Mouse (Mus musculus): ENCODE data around the gene Ntsr1.

Gene Ntsr1

DNA sequence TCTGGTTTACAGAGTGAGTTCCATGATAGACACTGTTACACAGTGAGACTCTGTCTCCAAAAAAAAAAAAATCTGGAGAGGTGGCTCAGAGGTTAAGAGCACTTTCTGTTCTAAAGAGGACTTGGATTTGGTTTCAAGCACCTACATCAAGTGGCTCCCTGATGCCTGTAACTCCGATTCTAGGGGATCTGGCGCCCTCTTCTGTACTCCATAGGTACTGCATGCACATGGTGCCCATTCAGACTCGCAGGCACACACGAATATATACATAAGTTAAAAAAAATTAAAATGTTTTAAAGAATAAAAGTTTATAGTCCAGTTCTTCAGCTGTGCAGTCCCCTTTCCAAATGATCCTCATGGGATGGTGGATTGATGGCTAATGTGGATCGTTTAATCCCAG lies 60.5 kb downstream of the Ntsr1 start:
- peak; percentile 55 for DNase-seq (ENCODE audit: low read depth, low spot score)

DNA sequence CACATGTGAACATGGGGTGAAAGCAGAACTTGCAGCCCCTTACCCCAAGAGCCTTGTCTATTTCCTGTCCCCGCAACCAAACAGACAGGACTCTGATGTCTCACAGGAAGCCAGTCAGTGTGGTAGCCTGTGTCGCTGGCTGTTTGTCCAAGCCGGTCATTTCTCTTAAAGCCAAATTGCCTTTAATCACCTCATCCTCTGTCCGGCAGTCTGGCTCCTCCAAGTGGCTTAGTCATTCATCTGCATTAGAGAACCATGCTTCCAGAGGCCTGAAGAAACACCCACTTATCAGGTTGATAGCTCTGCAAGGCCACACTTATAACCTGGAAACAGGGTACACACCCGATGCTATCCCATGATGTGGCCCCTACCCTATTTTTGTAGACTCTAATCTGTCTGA lies 62.4 kb downstream of the Ntsr1 start:
- no peak for DNase-seq (ENCODE audit: low read depth, low spot score)

DNA sequence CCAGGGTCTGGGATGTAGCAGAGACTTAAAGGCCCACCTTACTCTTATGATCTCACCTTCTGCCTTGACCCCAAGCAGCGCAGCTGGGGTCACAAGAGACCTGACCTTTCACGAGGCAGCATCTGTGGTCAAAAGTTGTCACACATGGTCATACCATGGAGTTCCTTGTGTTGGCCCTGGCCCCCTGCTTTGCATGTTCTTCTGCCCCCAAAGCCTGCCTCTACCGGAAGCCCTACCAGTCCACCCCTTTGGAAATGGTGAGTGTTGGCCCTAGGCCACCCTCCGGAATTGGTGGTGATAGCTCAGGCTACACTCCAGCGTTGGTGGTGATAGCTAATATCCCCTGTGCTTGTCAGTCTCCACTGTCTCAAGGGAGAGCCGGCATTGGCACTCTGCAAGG lies 63.5 kb downstream of the Ntsr1 start:
- DNase-seq (ENCODE audit: low read depth, low spot score) = no peak

DNA sequence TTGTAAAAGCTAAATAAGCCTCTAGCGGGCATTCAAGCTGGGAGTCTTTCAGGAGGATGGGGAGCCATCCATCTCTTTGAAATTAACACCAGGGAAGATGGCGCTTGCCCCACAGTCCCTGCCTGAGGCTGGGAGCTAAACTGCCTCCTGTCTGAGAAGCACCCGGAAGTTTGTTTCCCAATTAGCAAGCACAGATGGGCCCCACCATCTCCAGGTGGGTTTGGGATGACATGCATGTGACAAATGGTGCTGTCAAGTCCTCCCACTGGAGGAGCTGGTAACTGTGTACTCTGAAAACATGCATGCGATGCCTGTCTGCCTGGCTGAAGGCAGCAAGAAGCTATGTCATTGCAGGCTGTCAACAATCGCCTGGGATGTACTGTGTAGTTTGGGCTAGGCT lies 64.1 kb downstream of the Ntsr1 start:
- DNase-seq (ENCODE audit: low read depth, low spot score) = no peak

DNA sequence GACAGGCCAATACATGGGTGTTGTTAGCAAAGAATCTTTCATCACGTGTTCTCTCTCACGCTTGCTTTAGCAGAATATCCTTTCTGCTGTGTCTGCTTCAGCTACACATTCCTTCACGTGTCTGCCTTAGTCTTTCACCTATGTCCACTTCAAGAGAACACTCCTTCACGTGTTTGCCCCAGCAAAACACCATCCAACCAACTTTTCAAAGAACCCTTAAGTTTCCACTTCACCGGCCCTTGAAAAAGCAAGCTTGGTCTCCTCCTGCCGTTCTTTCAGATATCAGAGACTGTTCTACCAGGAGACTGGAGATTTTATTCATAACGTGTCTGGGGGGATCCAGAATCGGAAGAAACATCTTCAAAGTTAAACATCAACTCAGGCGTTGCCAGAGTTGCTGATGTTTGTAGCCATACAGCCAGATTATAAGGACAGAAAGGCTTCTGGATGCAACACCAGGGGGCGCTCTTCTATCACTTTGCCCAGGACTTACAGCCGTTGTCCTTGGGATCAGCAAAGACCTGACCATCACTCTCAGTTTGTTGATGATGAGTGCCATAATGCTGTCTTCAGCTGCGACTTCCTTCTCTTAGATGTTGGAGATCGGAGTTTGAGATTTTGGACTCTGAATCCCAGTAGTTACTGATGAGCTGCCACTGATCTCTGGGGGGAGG lies 66.6 kb downstream of the Ntsr1 start:
- DNase-seq (ENCODE audit: low read depth, low spot score) = peak; percentile 79

DNA sequence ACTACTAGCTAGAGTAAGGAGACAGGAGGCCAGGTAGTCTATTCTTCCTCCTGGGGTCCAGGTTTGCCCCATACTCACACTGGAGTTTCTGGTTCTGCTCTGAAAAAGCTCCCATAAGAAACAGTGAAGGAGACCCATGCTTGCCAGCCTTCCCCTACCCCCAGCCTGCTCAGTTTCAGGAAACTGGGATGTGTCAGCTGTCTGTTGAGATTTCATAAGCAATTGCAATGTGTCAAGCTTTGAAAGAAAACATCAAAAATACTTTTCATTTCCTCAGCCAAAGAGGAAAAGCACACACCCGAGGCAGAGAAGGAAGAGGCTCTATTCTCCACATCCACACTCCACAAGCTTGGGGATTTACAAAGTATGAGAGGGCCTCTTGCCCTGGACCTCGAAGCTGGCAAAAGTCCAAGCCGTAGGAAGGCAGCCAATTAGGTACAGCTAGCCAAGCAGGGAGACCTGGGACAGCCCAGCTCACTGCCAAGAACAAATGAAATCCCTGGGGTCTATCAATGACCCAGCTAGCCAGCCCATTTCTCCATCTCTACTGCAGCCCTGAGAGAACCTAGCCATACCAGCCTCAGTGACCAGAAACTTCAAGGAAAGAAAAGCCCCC lies 69.4 kb downstream of the Ntsr1 start:
- no peak for DNase-seq (ENCODE audit: low read depth, low spot score)

DNA sequence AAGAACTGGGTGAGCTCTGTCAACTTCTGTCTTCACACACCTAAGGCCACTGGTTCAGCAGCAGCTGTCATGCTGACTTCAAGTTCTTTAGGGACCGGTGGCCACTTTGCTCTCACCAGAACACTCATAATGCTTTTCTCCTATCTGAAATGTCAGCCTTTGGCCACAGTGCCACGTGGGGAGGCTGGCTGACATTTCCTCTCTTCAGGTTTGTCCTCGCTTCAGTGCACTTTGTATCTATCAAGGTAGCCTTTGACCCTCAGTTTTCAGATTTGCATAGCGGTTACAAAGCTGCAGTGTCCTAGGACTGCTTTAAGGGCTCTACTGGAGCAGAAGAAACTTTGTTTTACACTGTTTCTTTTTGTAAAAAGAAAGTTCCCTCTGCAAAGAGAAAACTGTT lies 76.7 kb downstream of the Ntsr1 start:
- DNase-seq (ENCODE audit: low read depth, low spot score) = no peak

DNA sequence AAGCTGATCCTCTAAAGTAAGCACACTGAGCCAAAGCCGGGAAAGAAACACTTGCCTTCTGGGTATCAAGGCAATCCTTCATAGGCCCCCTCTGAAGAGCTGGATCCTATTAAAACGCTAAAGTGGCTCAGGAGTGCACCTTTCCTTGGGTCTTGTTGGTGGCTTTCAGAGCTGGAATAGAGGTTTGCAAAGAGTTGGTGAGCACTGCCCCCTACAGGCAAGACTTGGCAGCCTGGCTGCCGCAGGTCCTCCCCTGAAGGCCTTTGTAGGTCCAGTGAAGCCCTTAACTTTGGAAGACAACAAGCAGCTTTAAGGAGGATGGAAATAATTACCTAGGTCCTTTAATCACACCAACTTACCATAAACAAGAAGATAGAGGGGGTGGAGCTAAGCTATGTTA lies 78.9 kb downstream of the Ntsr1 start:
- peak; percentile 61 for DNase-seq (ENCODE audit: low read depth, low spot score)

DNA sequence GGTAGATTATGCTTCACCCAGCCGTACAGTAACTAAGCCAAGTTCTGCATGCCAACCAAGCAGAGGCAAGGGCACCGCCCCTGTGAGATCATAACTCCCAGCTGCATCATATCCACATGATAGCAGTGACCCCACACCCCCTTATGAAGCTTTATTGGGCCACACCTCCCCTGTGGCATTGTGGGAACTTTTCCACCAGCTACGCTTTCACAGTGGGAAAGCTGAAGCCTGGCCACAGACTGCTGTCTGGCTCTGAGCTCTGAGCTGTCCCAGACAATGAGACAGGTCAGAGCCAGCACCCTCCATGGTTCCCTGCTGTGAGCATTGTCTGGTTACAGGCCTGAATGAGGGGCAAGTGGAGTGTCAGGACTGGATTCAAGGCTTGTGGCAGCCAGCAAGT lies 81.2 kb downstream of the Ntsr1 start, which contains the start of gene Mrgbp:
Gene Mrgbp (plus strand): TSS at position 303 of the 400 bp plus-strand sequence.
- DNase-seq (ENCODE audit: low read depth, low spot score) = no peak

DNA sequence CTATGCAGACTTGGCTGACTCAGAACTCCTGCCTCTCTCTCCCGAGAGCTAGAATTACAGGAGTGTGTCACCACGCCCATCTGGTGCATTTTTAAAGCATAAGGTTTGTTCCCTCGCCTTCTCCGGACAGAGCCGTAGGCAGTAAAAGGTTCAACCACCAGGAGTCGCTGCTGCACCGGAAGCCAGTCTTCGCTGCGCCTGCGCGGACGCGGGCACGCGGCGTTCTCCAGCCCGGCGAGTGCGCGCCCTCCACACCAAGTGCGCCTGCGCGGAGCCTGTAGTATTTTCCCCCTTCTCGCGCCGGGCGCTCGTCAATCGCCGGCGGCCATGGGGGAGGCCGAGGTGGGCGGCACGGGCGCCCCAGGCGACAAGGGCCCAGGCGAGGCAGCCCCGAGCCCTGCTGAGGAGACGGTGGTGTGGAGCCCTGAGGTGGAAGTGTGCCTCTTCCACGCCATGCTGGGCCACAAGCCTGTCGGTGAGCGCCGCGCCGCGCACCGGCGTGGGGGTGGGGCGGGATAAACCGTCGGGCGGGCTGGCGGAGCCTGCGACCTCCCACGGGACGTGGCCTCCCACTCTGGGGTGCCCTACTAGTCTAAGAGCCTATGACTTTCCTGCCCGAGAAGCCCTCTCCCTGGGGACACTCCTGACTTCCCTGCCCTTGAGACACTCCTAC lies 82.8 kb downstream of the Ntsr1 start:
- DNase-seq (ENCODE audit: low read depth, low spot score) = peak; percentile 96

DNA sequence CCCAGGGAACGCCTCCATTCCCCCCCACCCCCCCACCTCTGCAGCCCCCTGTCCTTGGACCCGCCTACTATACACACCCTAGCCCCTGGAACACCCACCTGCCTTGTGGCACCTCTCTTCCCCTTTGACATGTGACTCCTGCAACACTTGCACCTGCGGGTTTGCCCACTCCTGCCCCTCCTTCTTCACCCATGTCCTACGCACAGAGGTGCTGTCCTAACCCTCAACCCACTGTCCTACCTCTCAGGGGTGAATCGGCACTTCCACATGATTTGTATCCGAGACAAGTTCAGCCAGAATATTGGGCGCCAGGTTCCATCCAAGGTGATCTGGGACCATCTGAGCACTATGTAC lies 83.4 kb downstream of the Ntsr1 start:
- peak; percentile 19 for DNase-seq (ENCODE audit: low read depth, low spot score)

DNA sequence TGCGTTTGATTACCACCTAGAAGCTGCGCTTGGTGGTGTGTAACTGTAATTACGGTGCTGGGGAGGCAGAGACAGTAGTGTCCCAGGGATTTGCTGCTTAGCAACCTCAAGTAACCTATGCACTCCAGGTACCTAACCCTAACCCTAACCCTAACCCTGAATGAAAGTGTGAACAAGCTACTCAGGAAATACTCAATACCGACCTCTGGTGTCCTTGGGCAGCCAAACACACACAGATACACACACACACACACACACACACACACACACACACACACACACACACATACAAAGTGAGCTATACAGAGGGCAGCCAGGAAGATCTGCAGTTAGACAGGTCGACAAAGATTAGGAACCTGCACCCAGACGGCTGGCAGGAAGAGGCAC lies 89.0 kb downstream of the Ntsr1 start:
- peak; percentile 66 for DNase-seq (ENCODE audit: low read depth, low spot score)

DNA sequence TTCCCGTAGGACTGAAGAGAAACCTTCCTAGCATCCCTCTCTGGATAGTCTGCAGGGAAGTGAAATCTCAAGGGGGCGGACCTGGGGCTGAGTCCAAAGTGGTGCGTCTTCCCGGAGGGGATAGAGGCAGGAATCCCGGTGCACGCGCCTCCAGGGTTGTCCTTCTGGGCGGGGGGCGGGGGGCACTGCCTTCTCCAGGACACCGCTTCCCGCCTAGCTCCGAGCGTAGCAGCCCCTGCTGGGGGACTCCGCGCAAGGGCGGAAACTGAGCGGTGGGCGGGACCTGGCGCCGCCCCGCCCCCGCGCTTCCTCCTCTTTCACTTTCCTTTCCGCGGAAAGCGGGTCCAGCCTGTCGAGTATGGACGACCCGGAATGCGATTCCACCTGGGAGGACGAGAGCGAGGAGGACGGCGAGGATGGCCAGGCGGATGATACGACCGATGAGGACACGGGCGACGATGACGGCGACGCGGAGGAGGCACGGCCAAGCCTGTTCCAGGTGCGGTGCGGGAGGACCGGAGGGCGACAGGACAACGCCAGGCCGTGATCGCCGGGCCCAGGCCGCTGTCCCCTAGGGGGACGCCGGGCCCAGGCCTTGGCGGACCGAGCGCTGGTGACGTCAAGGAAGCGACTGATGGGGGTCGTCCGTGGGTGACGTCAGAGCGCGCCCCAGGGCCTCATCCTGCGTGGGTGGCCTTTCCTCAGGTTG lies 89.5 kb downstream of the Ntsr1 start, which contains the start of gene Ogfr:
Gene Ogfr (plus strand): TSS at position 123 of the 709 bp plus-strand sequence.
- DNase-seq (ENCODE audit: low read depth, low spot score) = peak; percentile 73
